Mouse (Mus musculus): ENCODE data around the gene Tollip.

DNA sequence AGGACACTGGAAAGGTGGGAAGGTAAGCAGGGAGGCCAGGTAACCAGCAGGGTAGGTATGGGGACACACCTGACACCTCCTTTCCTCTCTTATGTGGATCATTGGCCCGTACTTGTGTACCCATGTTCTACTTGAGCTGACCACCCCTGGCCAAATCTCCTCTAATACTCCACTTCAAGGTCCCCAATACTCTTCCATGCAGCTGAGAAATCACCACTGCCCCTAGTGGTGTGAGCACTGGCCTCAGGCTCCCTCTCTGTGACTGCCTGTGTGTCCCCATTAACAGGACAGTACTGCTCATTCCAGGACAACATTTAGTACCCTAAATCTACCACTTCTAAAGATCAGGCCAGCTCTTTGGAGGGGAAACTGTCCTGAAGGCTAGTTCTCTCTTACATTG, 29.7 kb upstream of the Tollip start:
- no peak for TF ChIP-seq POLR2A (IDR thresholded peaks at IDR 0.05; ENCODE audit: borderline replicate concordance, low read depth, low read length)
- TF ChIP-seq CTCF (IDR thresholded peaks at IDR 0.05; ENCODE audit: low read depth, low read length) = no peak

All from bone marrow macrophage, adult 2 months (primary cell).